Mouse (Mus musculus): ENCODE data around the gene Gak. TPM values are rescaled to one million over a fixed set of nuclear protein-coding genes. Genes with fewer than 3 reads are reported as not detected.
"Not testable (repeated sequence)": the region's sequence is repeated elsewhere in the genome, so short reads cannot be mapped to it uniquely, and the experiment has no call there.

Gene Gak
- polyA plus RNA-seq, 1 experiment from 2014 or later: 45.5 TPM

GRCm38 (mm10) chr5:108645651-108646342 is 16.2 kb upstream of the Gak start:
- Histone ChIP-seq H3K9me3 (replicated peaks; ENCODE audit: control insufficient read depth, low read length) (no peaks in the 10 kb centered on the region), H3K27ac (replicated peaks; ENCODE audit: low read depth, low read length) (no peak overlapping the region), H3K4me3 (ENCODE audit: low read depth, low read length) (no peak overlapping the region), H3K4me2 (ENCODE audit: low read depth, low read length) (no peak overlapping the region), H3K27me3 (ENCODE audit: control insufficient read depth, insufficient read depth, low read length) (no peaks in the 10 kb centered on the region), H3K9ac (replicated peaks; ENCODE audit: low read length) (no peak overlapping the region), H3K4me1 (ENCODE audit: control insufficient read depth, insufficient read depth, low read length) (no peaks in the 10 kb centered on the region), H3K36me3 (replicated peaks; ENCODE audit: control insufficient read depth, insufficient read depth, low read depth, low read length) (no peaks in the 10 kb centered on the region; the same call in 1 of the 2 replicates)
- ATAC-seq (replicated peaks; ENCODE audit: insufficient number of reproducible peaks, low FRiP score, low TSS enrichment, low read depth) (no peak), DNase-seq (ENCODE audit: low spot score) (no peak)
- WGBS: 91% methylated on average over 9 of the region's 9 CpGs

GRCm38 (mm10) chr5:108643674-108644073 is 14.1 kb upstream of the Gak start:
- no peaks in the 10 kb centered on the region for H3K4me1 ChIP-seq (ENCODE audit: control insufficient read depth, insufficient read depth, low read length)
- H3K4me2 ChIP-seq (ENCODE audit: low read depth, low read length): no peak overlapping the region
- ATAC-seq (replicated peaks; ENCODE audit: insufficient number of reproducible peaks, low FRiP score, low TSS enrichment, low read depth): no peak
- H3K27ac ChIP-seq (replicated peaks; ENCODE audit: low read depth, low read length): no peak overlapping the region
- H3K36me3 ChIP-seq (replicated peaks; ENCODE audit: control insufficient read depth, insufficient read depth, low read depth, low read length): no peaks in the 10 kb centered on the region; the same call in 1 of the 2 replicates
- no peak overlapping the region for H3K9ac ChIP-seq (replicated peaks; ENCODE audit: low read length)
- H3K27me3 ChIP-seq (ENCODE audit: control insufficient read depth, insufficient read depth, low read length): no peaks in the 10 kb centered on the region
- H3K9me3 ChIP-seq (replicated peaks; ENCODE audit: control insufficient read depth, low read length): no peaks in the 10 kb centered on the region
- WGBS: 74% methylated on average over 2 of the region's 2 CpGs
- no peak overlapping the region for H3K4me3 ChIP-seq (ENCODE audit: low read depth, low read length)
- DNase-seq (ENCODE audit: low spot score): no peak

GRCm38 (mm10) chr5:108636172-108636571 is 6.6 kb upstream of the Gak start:
- H3K27me3 ChIP-seq (ENCODE audit: control insufficient read depth, insufficient read depth, low read length): no peaks in the 10 kb centered on the region
- no peaks in the 10 kb centered on the region for H3K9me3 ChIP-seq (replicated peaks; ENCODE audit: control insufficient read depth, low read length)
- no peak overlapping the region for H3K27ac ChIP-seq (replicated peaks; ENCODE audit: low read depth, low read length)
- H3K9ac ChIP-seq (replicated peaks; ENCODE audit: low read length): no peak overlapping the region
- H3K36me3 ChIP-seq (replicated peaks; ENCODE audit: control insufficient read depth, insufficient read depth, low read depth, low read length): no peaks in the 10 kb centered on the region
- WGBS: 75% methylated on average over 4 of the region's 4 CpGs
- DNase-seq (ENCODE audit: low spot score): no peak
- no peak overlapping the region for H3K4me2 ChIP-seq (ENCODE audit: low read depth, low read length)
- ATAC-seq (replicated peaks; ENCODE audit: insufficient number of reproducible peaks, low FRiP score, low TSS enrichment, low read depth): no peak
- H3K4me1 ChIP-seq (ENCODE audit: control insufficient read depth, insufficient read depth, low read length): no peaks in the 10 kb centered on the region
- H3K4me3 ChIP-seq (ENCODE audit: low read depth, low read length): no peak overlapping the region

GRCm38 (mm10) chr5:108634088-108634487 is 4.5 kb upstream of the Gak start:
- not testable (repeated sequence) for DNase-seq (ENCODE audit: low spot score); H3K4me1 ChIP-seq (ENCODE audit: control insufficient read depth, insufficient read depth, low read length)
- WGBS: 88% methylated on average over 2 of the region's 3 CpGs

GRCm38 (mm10) chr5:108633676-108634075 is 4.1 kb upstream of the Gak start:
- no peak for ATAC-seq (replicated peaks; ENCODE audit: insufficient number of reproducible peaks, low FRiP score, low TSS enrichment, low read depth)
- Histone ChIP-seq H3K27me3 (ENCODE audit: control insufficient read depth, insufficient read depth, low read length) (no peaks in the 10 kb centered on the region), H3K36me3 (replicated peaks; ENCODE audit: control insufficient read depth, insufficient read depth, low read depth, low read length) (no peaks in the 10 kb centered on the region), H3K27ac (replicated peaks; ENCODE audit: low read depth, low read length) (no peak overlapping the region), H3K4me2 (ENCODE audit: low read depth, low read length) (no peak overlapping the region), H3K9me3 (replicated peaks; ENCODE audit: control insufficient read depth, low read length) (no peaks in the 10 kb centered on the region), H3K9ac (replicated peaks; ENCODE audit: low read length) (no peak overlapping the region), H3K4me1 (ENCODE audit: control insufficient read depth, insufficient read depth, low read length) (no peaks in the 10 kb centered on the region), H3K4me3 (ENCODE audit: low read depth, low read length) (no peak overlapping the region)
- DNase-seq (ENCODE audit: low spot score): no peak
- 83% methylated on average over 4 of the region's 4 CpGs for WGBS

More at GRCm38 (mm10) chr5:108634088-108634487, 4.5 kb upstream of the Gak start:
- not testable (repeated sequence) for H3K27me3 ChIP-seq (ENCODE audit: control insufficient read depth, insufficient read depth, low read length); H3K36me3 ChIP-seq (replicated peaks; ENCODE audit: control insufficient read depth, insufficient read depth, low read depth, low read length); H3K4me3 ChIP-seq (ENCODE audit: low read depth, low read length); ATAC-seq (replicated peaks; ENCODE audit: insufficient number of reproducible peaks, low FRiP score, low TSS enrichment, low read depth); H3K9ac ChIP-seq (replicated peaks; ENCODE audit: low read length); H3K9me3 ChIP-seq (replicated peaks; ENCODE audit: control insufficient read depth, low read length); H3K27ac ChIP-seq (replicated peaks; ENCODE audit: low read depth, low read length); H3K4me2 ChIP-seq (ENCODE audit: low read depth, low read length)

GRCm38 (mm10) chr5:108628891-108629633 is 493 bp downstream of the Gak start:
- Histone ChIP-seq H3K27ac (replicated peaks; ENCODE audit: low read depth, low read length) (peak overlapping the region; percentile 78), H3K4me3 (ENCODE audit: low read depth, low read length) (peak overlapping the region; percentile 86), H3K9me3 (replicated peaks; ENCODE audit: control insufficient read depth, low read length) (no peaks in the 10 kb centered on the region), H3K36me3 (replicated peaks; ENCODE audit: control insufficient read depth, insufficient read depth, low read depth, low read length) (no peaks in the 10 kb centered on the region), H3K9ac (replicated peaks; ENCODE audit: low read length) (peak overlapping the region; percentile 96), H3K4me2 (ENCODE audit: low read depth, low read length) (peak overlapping the region; percentile 85), H3K27me3 (ENCODE audit: control insufficient read depth, insufficient read depth, low read length) (no peaks in the 10 kb centered on the region), H3K4me1 (ENCODE audit: control insufficient read depth, insufficient read depth, low read length) (no peaks in the 10 kb centered on the region)
- DNase-seq (ENCODE audit: low spot score) (peak; percentile 3), ATAC-seq (replicated peaks; ENCODE audit: insufficient number of reproducible peaks, low FRiP score, low TSS enrichment, low read depth) (peak; percentile 89)
- WGBS: 2% methylated on average over 32 of the region's 32 CpGs

GRCm38 (mm10) chr5:108626050-108626660 is 3.4 kb downstream of the Gak start:
- 82% methylated on average over 4 of the region's 4 CpGs for WGBS
- no peaks in the 10 kb centered on the region for H3K4me1 ChIP-seq (ENCODE audit: control insufficient read depth, insufficient read depth, low read length)
- no peak overlapping the region for H3K9ac ChIP-seq (replicated peaks; ENCODE audit: low read length)
- DNase-seq (ENCODE audit: low spot score): no peak
- H3K36me3 ChIP-seq (replicated peaks; ENCODE audit: control insufficient read depth, insufficient read depth, low read depth, low read length): peaks cover 7% of the 10 kb centered on the region
- H3K9me3 ChIP-seq (replicated peaks; ENCODE audit: control insufficient read depth, low read length): no peaks in the 10 kb centered on the region
- H3K4me2 ChIP-seq (ENCODE audit: low read depth, low read length): no peak overlapping the region
- H3K4me3 ChIP-seq (ENCODE audit: low read depth, low read length): no peak overlapping the region
- no peak overlapping the region for H3K27ac ChIP-seq (replicated peaks; ENCODE audit: low read depth, low read length)
- no peaks in the 10 kb centered on the region for H3K27me3 ChIP-seq (ENCODE audit: control insufficient read depth, insufficient read depth, low read length)
- ATAC-seq (replicated peaks; ENCODE audit: insufficient number of reproducible peaks, low FRiP score, low TSS enrichment, low read depth): no peak

- Histone ChIP-seq H3K4me3 (ENCODE audit: low read depth, low read length) (no peak overlapping the region), H3K9ac (replicated peaks; ENCODE audit: low read length) (no peak overlapping the region), H3K4me1 (ENCODE audit: control insufficient read depth, insufficient read depth, low read length) (no peaks in the 10 kb centered on the region), H3K27me3 (ENCODE audit: control insufficient read depth, insufficient read depth, low read length) (no peaks in the 10 kb centered on the region), H3K4me2 (ENCODE audit: low read depth, low read length) (no peak overlapping the region), H3K27ac (replicated peaks; ENCODE audit: low read depth, low read length) (no peak overlapping the region), H3K36me3 (replicated peaks; ENCODE audit: control insufficient read depth, insufficient read depth, low read depth, low read length) (peaks cover 7% of the 10 kb centered on the region), H3K9me3 (replicated peaks; ENCODE audit: control insufficient read depth, low read length) (no peaks in the 10 kb centered on the region)
- DNase-seq (ENCODE audit: low spot score) (no peak), ATAC-seq (replicated peaks; ENCODE audit: insufficient number of reproducible peaks, low FRiP score, low TSS enrichment, low read depth) (no peak)
- 79% methylated on average over 2 of the region's 2 CpGs for WGBS
Measured at GRCm38 (mm10) chr5:108621870-108622269, 7.7 kb downstream of the Gak start.
